Mouse (Mus musculus): ENCODE data around the gene Gm20388. TPM values are rescaled to one million over a fixed set of nuclear protein-coding genes. Genes with fewer than 3 reads are reported as not detected.
A peak's percentile ranks its signal among the peaks of the same experiment; 100 is the strongest.

The Gm20388 gene
- polyA plus RNA-seq, 1 experiment from 2014 or later: not detected

DNA sequence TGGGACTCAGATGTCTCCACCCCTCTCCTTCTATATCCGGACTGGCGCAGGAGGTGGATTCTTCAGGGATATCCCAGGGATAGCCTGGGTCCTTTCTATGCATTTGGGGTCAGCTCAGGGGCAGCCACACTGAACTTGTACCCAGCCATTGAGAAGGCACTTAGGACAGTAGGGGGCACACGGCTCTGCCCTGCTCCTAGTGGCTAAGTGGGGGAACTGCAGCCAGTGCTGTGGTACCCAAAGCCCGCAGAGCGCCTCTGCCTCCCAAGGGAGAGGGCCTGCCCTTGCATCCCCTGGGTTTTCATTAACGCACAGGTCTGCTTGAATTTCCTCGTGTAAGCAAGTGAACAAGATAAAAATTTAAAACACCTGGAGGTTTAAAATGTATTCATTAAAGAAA is 1324.3 kb downstream of the Gm20388 start:
- no peaks in the 10 kb centered on the region for H3K9me3 ChIP-seq (ENCODE audit: control insufficient read depth)
- no peak for ATAC-seq
- no peak overlapping the region for H3K9ac ChIP-seq (ENCODE audit: low read depth, low read length)
- 0 out of 2 replicates have a peak, but pooled peaks cover 3% of the 10 kb centered on the region for H3K27me3 ChIP-seq (replicated peaks; ENCODE audit: control insufficient read depth, insufficient read depth, low read length)
- no peak overlapping the region for H3K4me3 ChIP-seq (ENCODE audit: low read depth, low read length)
- no peaks in the 10 kb centered on the region for H3K36me3 ChIP-seq (ENCODE audit: control insufficient read depth, insufficient read depth)
- no peak overlapping the region for H3K27ac ChIP-seq (ENCODE audit: low read depth, low read length)
- H3K4me2 ChIP-seq (replicated peaks; ENCODE audit: low read depth): no peak overlapping the region
- 70% methylated on average over 7 of the region's 7 CpGs for WGBS
- peak; percentile 73 for TF ChIP-seq CTCF (IDR thresholded peaks at IDR 0.05; ENCODE audit: low read depth)
- no peaks in the 10 kb centered on the region for H3K4me1 ChIP-seq (replicated peaks; ENCODE audit: control insufficient read depth, insufficient read depth, low read length)

DNA sequence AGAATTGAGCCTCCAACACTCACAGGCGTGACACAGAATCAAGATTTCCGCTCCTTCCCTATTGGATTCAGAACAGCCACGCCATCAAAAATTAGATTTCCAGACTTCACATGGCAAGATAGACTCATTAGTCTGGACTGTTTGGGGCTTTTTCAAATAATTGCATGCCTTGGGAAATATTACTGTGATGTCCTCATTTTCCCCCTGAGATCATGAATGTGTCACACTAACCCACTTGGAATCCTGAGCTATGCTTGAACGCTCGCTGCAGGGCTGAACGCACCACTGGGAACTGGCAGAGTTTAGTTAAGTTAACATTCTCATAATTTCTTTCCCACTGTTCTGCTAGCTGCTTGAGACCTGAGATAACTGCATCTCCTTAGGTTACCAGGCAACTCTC is 1329.0 kb downstream of the Gm20388 start:
- Histone ChIP-seq H3K27me3 (replicated peaks; ENCODE audit: control insufficient read depth, insufficient read depth, low read length) (0 out of 2 replicates have a peak, but pooled peaks cover 3% of the 10 kb centered on the region), H3K36me3 (ENCODE audit: control insufficient read depth, insufficient read depth) (no peaks in the 10 kb centered on the region), H3K9ac (ENCODE audit: low read depth, low read length) (no peak overlapping the region), H3K4me3 (ENCODE audit: low read depth, low read length) (no peak overlapping the region), H3K4me1 (replicated peaks; ENCODE audit: control insufficient read depth, insufficient read depth, low read length) (no peaks in the 10 kb centered on the region), H3K9me3 (ENCODE audit: control insufficient read depth) (no peaks in the 10 kb centered on the region), H3K4me2 (replicated peaks; ENCODE audit: low read depth) (no peak overlapping the region), H3K27ac (ENCODE audit: low read depth, low read length) (no peak overlapping the region)
- WGBS: 84% methylated on average over 6 of the region's 6 CpGs
- TF ChIP-seq CTCF (IDR thresholded peaks at IDR 0.05; ENCODE audit: low read depth): no peak
- no peak for ATAC-seq

DNA sequence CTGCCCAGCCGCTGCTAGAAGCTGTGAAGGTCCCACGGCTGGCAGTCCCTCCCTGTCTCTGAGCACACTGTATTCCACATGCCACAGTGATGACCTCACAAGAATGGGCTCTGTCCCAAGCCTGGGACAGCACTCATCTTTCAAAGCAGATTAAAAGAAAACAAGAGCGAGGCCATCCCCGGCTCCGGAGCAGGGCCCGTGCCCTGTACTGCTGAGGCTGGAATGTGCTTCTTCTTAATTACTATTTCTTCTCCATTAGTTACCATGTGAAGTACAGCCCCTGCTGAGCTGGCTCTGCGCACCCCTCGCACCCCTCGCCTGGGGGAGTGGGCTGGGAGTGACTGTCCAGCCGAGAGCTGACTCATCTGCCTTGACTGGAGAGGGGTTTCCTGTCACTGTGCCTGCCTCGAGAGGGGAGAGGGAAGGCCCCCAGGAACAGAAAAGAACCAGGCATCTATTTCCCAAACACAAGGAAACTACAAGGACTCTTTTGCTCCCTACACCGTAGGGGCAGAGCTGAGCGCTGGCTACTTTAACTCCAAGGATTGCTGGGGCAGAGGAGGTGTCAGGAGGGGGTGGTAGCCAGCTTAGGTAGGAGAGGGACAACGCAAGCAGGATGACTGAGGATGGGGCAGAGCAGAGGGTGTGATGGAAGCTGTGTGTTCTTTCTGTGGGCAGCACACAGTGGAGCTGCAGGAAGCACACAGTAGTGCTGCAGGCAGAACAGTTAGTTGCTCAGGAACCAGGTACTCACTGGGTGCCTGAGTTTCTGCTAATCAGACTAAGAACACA is 1331.3 kb downstream of the Gm20388 start:
- no peaks in the 10 kb centered on the region for H3K9me3 ChIP-seq (ENCODE audit: control insufficient read depth)

DNA sequence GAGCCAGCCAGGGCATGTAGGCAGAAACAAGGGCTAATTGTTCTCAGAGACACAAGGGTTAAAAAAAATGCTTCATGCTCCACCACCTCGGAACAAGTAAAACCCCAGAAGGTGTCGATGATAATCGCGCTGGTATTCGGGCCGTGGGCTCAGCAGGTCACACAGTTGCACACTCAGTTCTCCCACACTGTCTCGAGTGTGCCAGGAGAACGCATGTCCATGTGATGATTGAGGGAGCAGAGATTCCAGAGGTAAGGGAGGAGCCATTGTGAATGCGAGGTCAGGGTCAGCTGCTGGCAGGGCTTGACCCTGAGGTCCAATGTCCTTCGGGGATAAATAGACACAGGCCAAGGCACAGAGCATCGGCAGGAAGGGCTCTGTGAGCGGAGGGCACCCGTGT is 1332.0 kb downstream of the Gm20388 start:
- no peak for TF ChIP-seq CTCF (IDR thresholded peaks at IDR 0.05; ENCODE audit: low read depth)
- no peak overlapping the region for H3K9ac ChIP-seq (ENCODE audit: low read depth, low read length)
- H3K36me3 ChIP-seq (ENCODE audit: control insufficient read depth, insufficient read depth): no peaks in the 10 kb centered on the region
- H3K4me3 ChIP-seq (ENCODE audit: low read depth, low read length): no peak overlapping the region
- 0 out of 2 replicates have a peak, but pooled peaks cover 3% of the 10 kb centered on the region for H3K27me3 ChIP-seq (replicated peaks; ENCODE audit: control insufficient read depth, insufficient read depth, low read length)
- H3K4me1 ChIP-seq (replicated peaks; ENCODE audit: control insufficient read depth, insufficient read depth, low read length): no peaks in the 10 kb centered on the region
- no peak for ATAC-seq
- H3K9me3 ChIP-seq (ENCODE audit: control insufficient read depth): no peaks in the 10 kb centered on the region
- no peak overlapping the region for H3K4me2 ChIP-seq (replicated peaks; ENCODE audit: low read depth)
- H3K27ac ChIP-seq (ENCODE audit: low read depth, low read length): no peak overlapping the region
- 36% methylated on average over 13 of the region's 13 CpGs for WGBS

More for the DNA sequence above, 1331.3 kb downstream of the Gm20388 start:
- TF ChIP-seq CTCF (IDR thresholded peaks at IDR 0.05; ENCODE audit: low read depth): no peak
- ATAC-seq: no peak; the same call in 1 of the 2 replicates
- 0 out of 2 replicates have a peak, but pooled peaks cover 3% of the 10 kb centered on the region for H3K27me3 ChIP-seq (replicated peaks; ENCODE audit: control insufficient read depth, insufficient read depth, low read length)
- H3K4me2 ChIP-seq (replicated peaks; ENCODE audit: low read depth): no peak overlapping the region
- no peaks in the 10 kb centered on the region for H3K36me3 ChIP-seq (ENCODE audit: control insufficient read depth, insufficient read depth)
- 36% methylated on average over 14 of the region's 14 CpGs for WGBS
- no peaks in the 10 kb centered on the region for H3K4me1 ChIP-seq (replicated peaks; ENCODE audit: control insufficient read depth, insufficient read depth, low read length)
- H3K27ac ChIP-seq (ENCODE audit: low read depth, low read length): 0 out of 2 replicates have a peak overlapping the region, but pooled peaks have one; percentile 2
- H3K4me3 ChIP-seq (ENCODE audit: low read depth, low read length): no peak overlapping the region
- H3K9ac ChIP-seq (ENCODE audit: low read depth, low read length): no peak overlapping the region

DNA sequence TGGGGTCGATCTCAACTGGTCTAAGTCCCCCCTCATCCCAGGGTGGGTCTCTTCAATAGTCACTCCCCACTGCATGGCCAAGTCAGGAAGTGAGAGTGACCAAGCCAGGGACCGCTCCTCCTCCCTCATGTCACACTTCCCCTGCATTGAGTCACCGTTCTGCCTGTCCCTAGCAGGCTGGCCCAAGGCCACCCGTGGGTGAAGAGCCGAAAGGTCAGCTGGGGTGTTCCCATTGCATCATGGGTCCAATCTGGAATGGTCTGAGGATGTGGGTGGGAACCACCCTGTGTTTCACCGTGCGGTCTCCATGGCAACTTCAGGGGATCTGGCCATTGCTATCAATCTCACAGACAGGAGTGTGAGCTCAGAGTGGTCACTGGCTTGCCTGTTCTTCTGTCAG is 1338.2 kb downstream of the Gm20388 start:
- ATAC-seq: no peak
- Histone ChIP-seq H3K27me3 (replicated peaks; ENCODE audit: control insufficient read depth, insufficient read depth, low read length) (0 out of 2 replicates have a peak, but pooled peaks cover 9% of the 10 kb centered on the region), H3K27ac (ENCODE audit: low read depth, low read length) (no peak overlapping the region), H3K4me3 (ENCODE audit: low read depth, low read length) (no peak overlapping the region), H3K9ac (ENCODE audit: low read depth, low read length) (no peak overlapping the region), H3K36me3 (ENCODE audit: control insufficient read depth, insufficient read depth) (no peaks in the 10 kb centered on the region), H3K4me2 (replicated peaks; ENCODE audit: low read depth) (no peak overlapping the region), H3K4me1 (replicated peaks; ENCODE audit: control insufficient read depth, insufficient read depth, low read length) (no peaks in the 10 kb centered on the region), H3K9me3 (ENCODE audit: control insufficient read depth) (no peaks in the 10 kb centered on the region)
- no peak for TF ChIP-seq CTCF (IDR thresholded peaks at IDR 0.05; ENCODE audit: low read depth)
- 64% methylated on average over 7 of the region's 7 CpGs for WGBS

DNA sequence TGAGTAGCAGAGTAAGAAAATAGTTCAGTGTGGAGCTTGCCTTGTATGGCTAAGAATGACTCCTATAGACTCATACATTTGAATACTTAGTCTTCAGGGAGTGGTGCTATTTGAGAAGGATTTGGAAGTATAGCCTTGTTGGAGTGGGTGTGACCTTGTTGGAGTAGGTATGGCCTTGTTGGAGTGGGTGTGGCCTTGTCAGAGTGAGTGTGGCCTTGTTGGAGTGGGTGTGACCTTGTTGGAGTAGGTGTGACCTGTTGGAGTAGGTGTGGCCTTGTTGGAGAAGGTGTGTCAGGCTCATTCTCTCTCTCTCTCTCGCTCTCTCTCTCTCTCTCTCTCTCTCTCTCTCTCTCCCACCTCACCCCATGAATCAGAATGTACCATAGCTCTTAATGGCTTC is 1338.8 kb downstream of the Gm20388 start:
- Histone ChIP-seq H3K9me3 (ENCODE audit: control insufficient read depth) (no peaks in the 10 kb centered on the region), H3K4me3 (ENCODE audit: low read depth, low read length) (no peak overlapping the region), H3K9ac (ENCODE audit: low read depth, low read length) (no peak overlapping the region), H3K27me3 (replicated peaks; ENCODE audit: control insufficient read depth, insufficient read depth, low read length) (0 out of 2 replicates have a peak, but pooled peaks cover 9% of the 10 kb centered on the region), H3K4me1 (replicated peaks; ENCODE audit: control insufficient read depth, insufficient read depth, low read length) (no peaks in the 10 kb centered on the region), H3K4me2 (replicated peaks; ENCODE audit: low read depth) (no peak overlapping the region), H3K36me3 (ENCODE audit: control insufficient read depth, insufficient read depth) (no peaks in the 10 kb centered on the region), H3K27ac (ENCODE audit: low read depth, low read length) (no peak overlapping the region)
- TF ChIP-seq CTCF (IDR thresholded peaks at IDR 0.05; ENCODE audit: low read depth): no peak
- WGBS: 90% methylated on average over 1 of the region's 1 CpGs
- ATAC-seq: no peak
